Mouse (Mus musculus) brain, embryonic 14.5 days (tissue): ENCODE data around the gene Rbm33. TPM values are rescaled to one million over a fixed set of nuclear protein-coding genes. Genes with fewer than 3 reads are reported as not detected.

Source experiments
- DNase-seq: peaks from one replicate; pipeline ENCODE4 v3.0.0-alpha.2; 2011; ENCODE audit warnings: low read depth
- CTCF ChIP-seq: fragments of 200-500 bp; IDR thresholded peaks from 2 replicates; pipeline ENCODE4 v1.5.1; 2012; ENCODE audit warnings: inconsistent platforms, mild to moderate bottlenecking, moderate library complexity, borderline replicate concordance; ENCODE audit not compliant: insufficient read depth, insufficient read length; ENCODE audit errors: extremely low read depth
- POLR2A ChIP-seq: fragments of 200-500 bp; IDR thresholded peaks from 2 replicates; pipeline ENCODE4 v1.6.1; 2012; ENCODE audit warnings: mild to moderate bottlenecking, inconsistent platforms, borderline replicate concordance; ENCODE audit not compliant: poor library complexity, insufficient read depth, insufficient read length, severe bottlenecking; ENCODE audit errors: extremely low read depth
- polyA plus RNA-seq: library from polyadenylated mRNA; depleted of rRNA; stranded (reverse); fragments of >200 nt; gene quantifications from 2 replicates; pipeline ENCODE4 v1.2.3, GENCODE M21; 2012; rRNA removed

Gene Rbm33
- polyA plus RNA-seq, 1 experiment = 62.6 TPM

DNA sequence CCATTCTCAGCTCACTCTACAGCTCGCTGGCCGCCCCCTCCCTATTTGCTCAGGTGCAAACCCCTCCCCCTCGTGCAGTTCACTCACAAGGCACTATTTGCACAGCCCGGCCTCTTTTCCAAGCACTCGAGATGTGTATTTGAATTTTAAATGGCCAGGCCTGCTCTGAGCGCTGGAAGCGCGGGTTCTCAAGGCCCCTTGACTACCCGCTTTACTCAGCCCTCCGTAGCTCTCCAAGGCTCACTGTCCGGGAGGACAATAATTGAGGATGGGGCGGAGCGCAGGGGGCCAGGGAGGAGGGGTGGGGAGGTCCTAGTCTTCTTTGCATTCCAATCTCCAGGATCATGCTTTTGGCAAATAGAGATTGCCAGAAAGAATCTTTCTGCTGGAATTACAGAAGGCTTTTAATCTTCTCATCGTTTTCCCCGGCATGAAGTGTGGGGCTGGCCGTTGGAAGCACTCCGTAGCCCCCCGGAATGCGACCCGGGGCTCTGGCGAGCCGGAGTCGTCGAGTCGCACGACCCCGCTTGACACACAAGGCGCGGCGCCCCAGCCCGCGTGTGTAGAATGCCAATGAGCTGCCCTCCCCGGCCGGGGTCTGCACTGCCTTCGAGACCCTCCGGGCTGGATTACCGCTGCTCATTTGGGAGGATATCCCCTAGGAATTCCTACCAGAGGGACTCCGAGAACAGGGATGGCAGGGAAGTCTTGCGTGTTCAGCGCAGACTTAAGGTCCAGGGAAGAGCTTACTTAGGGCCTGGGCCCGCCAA lies 142.7 kb downstream of the Rbm33 start:
- no peak for TF ChIP-seq POLR2A
- no peak for TF ChIP-seq CTCF
- peak; percentile 69 for DNase-seq

DNA sequence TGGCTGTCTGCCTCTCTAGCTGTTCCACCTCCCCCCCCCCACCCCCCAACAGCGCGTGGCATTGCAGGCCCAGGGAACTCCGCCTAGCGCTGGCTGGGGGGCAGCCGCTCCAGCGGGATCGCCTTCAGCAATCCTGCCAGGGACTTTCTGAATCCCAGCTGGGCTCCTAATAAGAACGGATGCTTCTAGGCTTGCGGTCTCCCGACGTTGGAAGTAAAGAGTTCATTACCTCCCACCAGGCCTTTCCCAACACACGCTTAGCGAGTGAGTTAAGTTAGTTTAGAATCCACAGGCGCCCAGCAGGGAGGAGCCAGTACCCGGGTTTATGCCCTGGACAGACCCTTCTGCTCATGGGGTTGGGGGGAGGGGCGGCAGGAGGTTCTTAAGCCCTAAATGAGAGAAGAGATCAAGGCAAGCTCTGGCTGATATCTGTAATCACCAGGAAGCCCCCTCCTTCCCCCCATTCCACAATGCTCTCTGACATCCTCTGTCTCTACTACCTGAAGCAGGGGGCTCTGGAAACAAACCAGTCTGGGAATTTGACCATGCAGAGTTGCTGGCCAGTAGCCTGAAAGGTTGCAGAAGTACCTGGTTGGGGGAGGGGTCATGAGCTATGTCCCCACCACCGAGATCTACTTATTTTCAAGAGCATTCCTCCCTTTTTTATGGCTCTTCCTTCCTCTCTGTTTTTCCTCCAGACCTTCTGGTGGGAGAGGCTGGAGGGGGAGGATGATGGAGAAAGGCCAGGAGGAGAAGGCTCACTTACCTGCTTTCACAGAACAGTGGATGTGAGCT lies 143.8 kb downstream of the Rbm33 start:
- TF ChIP-seq CTCF (no peak), POLR2A (no peak)
- peak; percentile 45 for DNase-seq

DNA sequence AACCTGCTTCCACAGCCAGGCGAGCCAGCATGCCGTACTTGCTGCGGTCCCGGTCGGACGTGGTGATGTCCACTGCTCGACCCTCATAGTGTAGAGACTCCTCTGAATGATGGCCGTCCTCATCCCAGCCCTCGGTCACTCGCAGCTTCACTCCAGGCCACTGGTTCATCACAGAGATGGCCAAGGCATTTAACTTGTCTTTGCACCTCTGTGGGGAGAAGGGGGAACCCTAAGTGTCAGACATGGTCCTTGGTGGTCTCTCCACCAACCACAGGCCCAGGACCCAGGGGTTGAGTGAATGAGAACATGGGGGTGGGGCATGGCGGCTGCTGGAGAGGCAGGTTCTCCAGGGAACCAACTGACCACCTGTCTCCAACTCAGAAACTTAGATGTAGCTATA lies 144.5 kb downstream of the Rbm33 start:
- no peak for DNase-seq
- TF ChIP-seq POLR2A (no peak), CTCF (no peak)

DNA sequence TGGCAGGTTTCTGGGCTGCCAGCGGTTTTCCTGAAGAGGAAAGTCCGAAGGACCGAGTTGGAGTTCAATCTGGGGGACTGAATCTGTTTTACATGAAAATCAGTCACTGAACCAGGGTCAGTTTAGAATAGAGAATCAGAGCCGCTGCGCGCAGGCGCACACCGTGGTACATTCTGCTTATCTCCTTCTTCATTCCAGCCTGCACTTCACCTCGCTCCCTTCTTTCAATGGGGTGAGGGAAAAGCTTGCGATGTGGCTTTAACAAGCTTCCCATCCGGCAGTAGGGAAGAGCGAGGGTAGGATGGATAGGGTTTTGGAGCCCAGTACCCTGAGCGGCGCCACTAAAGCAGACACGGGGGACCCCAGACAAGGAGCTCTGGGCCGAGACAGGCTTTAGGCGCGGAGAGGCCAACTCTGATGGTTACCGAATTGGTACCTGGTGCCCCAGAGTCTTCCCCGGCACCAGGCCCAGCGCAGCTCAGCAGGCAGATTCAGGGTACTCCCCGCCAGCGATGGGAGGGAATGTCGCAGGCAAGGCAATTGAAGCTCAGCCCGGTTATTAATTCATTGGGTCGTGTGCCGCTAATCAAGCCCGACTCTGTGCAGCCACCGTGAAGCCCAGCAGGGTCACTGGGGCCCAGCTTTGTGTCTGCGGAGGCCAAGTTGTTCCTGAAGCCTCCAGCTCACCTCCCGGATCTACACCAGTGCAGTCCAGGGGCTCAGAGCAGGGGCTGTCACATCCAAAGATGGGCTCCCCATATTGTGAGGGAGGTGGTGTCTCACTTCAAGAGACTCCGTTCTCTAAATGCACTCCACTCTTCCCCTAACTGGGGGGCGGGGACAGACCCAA lies 146.0 kb downstream of the Rbm33 start:
- no peak for TF ChIP-seq POLR2A
- no peak for TF ChIP-seq CTCF
- DNase-seq = peak; percentile 68

DNA sequence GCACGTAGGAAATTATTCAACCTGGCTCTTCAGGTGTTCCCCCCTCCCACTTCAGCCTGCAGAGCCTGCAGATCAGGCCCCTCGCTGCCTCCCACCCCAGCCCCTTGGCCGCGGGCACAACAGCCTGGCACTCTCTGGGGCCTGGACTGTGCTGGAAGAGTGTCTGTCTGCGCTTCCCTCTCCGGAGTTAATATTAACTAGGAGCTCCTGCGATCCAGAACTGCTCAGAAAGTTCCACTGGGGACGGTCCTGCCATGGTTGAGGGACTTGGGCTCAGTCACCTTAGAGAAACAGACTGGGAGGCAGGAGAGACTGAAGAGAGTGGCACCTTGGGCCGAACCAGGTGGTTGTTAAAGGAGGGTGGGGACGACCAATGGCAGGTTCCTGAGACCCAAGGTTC lies 146.7 kb downstream of the Rbm33 start:
- no peak for TF ChIP-seq POLR2A
- TF ChIP-seq CTCF = no peak

DNA sequence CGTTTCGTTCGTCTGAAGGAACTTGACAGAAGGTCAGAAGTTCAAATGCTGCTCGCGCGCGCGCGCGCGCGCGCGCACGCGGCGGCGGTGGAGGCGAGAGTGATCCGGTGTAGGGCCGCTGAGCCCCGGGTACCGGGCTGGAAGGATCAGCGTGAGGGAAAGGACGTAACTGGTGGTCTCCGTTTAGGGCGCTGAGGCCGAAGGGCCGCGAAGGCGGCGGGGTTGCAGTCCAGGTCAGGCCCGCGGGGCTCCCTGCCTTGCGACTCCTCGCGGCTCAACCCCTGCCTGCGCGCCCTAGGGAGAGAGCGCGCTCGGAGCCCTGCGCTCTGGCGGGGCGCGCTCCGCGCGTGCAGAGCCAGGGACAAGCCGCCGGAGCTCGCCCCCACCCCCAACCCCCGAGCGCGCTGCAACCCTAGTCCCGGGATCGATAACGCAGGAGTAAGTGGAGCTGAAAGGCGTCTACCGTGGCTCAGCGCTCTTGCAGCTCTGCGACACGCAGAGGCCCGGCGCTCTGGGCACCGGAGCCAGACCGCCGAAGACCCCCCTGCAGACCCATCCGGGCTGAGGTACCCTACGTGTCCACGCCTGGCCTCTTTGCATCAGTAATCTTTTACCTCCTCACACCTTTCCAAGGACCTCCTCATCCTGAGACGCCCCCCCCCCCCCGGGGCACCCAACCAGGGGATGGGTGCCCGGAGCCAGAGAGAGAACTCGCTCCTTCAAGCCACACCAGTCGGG lies 147.6 kb downstream of the Rbm33 start:
- DNase-seq = peak; percentile 43
- TF ChIP-seq CTCF (no peak), POLR2A (no peak)

More for the DNA sequence above, 146.7 kb downstream of the Rbm33 start:
- DNase-seq = no peak

DNA sequence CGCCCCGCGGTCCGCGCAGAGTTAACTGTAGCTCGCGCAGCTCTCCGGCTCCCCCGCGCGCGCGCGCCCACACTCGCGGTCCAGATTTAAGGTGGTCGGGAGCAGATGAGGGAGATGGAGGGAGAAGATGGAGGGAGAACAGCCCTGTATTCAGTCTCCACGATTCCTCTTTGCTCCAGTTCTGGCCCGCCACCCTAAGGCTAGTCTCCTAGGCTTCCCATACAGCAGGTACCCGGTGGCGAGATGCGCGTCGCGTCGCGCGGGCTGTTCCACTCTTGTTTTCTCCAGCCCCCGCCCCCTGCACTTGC lies 148.1 kb downstream of the Rbm33 start:
- no peak for TF ChIP-seq CTCF
- no peak for TF ChIP-seq POLR2A
- peak; percentile 82 for DNase-seq

DNA sequence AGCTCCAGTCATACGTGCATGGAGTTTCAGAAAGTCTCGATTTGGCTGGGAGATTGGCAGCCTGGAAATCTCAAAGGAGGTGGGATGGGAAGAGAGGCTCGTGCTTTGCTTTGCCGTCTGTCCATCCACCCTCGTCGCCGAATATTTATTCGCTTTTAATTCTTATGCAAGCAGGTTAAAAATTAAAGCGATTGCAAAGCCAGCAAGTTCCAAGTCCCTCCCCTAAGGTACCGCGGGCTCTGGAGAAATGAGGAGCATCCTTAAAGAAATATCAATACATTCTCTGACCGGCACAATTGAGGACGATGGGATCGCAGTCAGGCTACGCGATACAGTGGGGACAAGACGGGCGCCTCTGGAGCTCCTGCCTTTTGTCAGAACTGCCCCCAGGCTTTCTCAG lies 148.6 kb downstream of the Rbm33 start:
- DNase-seq = peak; percentile 43
- TF ChIP-seq POLR2A = no peak
- TF ChIP-seq CTCF = no peak

DNA sequence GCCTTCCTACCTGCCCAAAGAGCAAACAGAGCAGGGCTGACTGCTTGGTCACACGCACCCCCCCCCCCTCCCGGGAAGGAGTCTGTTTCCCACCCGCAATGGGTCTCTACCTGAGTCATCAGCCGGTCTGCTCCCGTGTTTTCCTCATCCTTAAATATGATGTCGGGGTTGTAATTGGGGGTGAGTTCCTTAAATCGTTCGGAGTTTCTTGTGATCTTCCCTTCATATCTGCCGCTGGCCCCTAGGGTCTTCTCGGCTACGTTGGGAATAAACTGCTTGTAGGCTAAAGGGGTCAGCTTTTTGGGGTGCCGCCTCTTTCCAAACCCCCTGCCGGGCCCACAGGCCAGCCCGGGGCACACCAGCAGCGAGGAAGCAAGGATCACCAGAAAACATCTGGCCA lies 149.4 kb downstream of the Rbm33 start:
- DNase-seq = no peak
- no peak for TF ChIP-seq CTCF
- no peak for TF ChIP-seq POLR2A

DNA sequence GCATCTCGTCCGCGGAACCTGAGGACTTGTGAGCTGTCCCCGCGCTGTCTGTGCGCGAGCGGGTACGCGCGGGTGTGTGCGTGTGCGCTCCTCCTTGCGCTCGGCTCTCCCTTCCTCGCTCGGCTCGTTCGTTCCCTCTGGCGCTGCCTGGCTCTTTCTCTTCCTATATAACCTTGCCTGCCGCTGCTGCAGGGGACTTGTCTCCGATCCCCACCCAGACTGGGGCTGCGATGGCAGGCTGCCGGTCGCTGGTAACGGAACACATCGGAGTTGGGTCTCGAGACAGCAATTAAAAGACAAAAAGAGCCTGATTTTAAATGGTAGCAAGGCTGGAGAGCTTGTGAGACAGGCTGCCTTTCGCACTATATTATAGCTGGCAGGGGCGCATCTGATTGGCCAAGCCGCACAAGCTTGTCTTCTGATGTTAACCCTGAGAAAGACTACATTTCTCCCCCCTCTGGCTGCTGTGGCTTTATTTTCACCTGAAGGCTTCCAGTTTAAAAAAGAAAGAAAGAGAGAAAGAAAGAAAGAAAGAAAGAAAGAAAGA lies 149.9 kb downstream of the Rbm33 start, which contains the start of gene Shh:
TSS of gene Shh (minus strand) at position 497 of the 547 bp plus-strand sequence.
- peak; percentile 85 for DNase-seq
- TF ChIP-seq POLR2A (no peak), CTCF (no peak)

Other genes starting within 250 kb of the Rbm33 start
- gene Insig1, start 245.8 kb upstream of the Rbm33 start, polyA plus RNA-seq = 67.1 and 70.5 TPM in 2 replicates
- 16.2 and 30.9 TPM in 2 replicates for gene En2, start 151.4 kb upstream of the Rbm33 start, polyA plus RNA-seq
- 41.7 and 54.6 TPM in 2 replicates for gene Cnpy1, start 71.3 kb upstream of the Rbm33 start, polyA plus RNA-seq
- gene Shh, start 150.1 kb downstream of the Rbm33 start, polyA plus RNA-seq = 6.0 and 6.6 TPM in 2 replicates